Mouse (Mus musculus): Measurements from ENCODE around the gene C2cd2.
"Not testable (repeated sequence)": the region's sequence is repeated elsewhere in the genome, so short reads cannot be mapped to it uniquely, and the experiment has no call there.

DNA sequence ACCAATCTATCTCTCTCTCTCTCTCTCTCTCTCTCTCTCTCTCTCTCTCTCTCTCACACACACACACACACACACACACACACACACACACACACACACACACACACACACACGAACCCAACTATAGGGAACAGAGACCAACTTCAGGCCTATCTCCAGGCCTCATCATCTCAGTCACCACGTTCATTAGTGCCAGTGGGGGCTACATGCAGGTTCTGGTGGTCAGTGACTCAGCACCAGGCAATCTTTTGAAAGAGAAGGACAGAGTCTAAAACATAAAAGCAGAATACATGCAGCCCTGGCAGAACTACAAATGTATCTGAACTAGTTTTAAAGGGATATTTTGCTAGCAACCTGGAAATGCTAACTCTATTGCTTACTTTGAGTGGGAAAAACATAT lies 15.4 kb downstream of the C2cd2 start:
- not testable (repeated sequence) for TF ChIP-seq CTCF, POLR2A (IDR thresholded peaks at IDR 0.05; ENCODE audit: extremely low read depth, insufficient read depth, low read length)
